Mouse (Mus musculus) olfactory bulb, adult 2 months (tissue): ENCODE measurements at regions not wholly inside any gene's neighbourhood (a gene's known extent, or its start where the extent isn't known, plus 50 kb on each side); places are given as distances from the start of the nearest gene placed in this dataset.

Experiments used
- H3K27ac ChIP-seq: fragments of 200-500 bp; 2 replicates; pipeline ENCODE4 v1.5.1; 2012; ENCODE audit warnings: low read depth, low read length; ENCODE audit not compliant: insufficient read depth
- H3K4me1 ChIP-seq: fragments of 200-500 bp; 2 replicates; pipeline ENCODE4 v1.6.1; 2012; ENCODE audit warnings: low read length; ENCODE audit not compliant: control insufficient read depth, insufficient read depth
- H3K4me3 ChIP-seq: fragments of 200-500 bp; 2 replicates; pipeline ENCODE4 v1.5.1; 2012; ENCODE audit warnings: mild to moderate bottlenecking, low read depth, low read length, moderate library complexity; ENCODE audit not compliant: insufficient read depth
- CTCF ChIP-seq: fragments of 200-500 bp; IDR thresholded peaks from 2 replicates; pipeline ENCODE4 v1.5.1; 2012; ENCODE audit warnings: low read depth, mild to moderate bottlenecking, low read length, moderate library complexity; ENCODE audit not compliant: insufficient read depth
- POLR2A ChIP-seq: fragments of 200-500 bp; IDR thresholded peaks from 2 replicates; pipeline ENCODE4 v1.6.1; 2012; ENCODE audit warnings: mild to moderate bottlenecking, low read depth, low read length, moderate library complexity; ENCODE audit not compliant: insufficient read depth
- WGBS: fragments of 180-500 bp; shearing (Covaris S2); methylation state at CpG from one replicate; pipeline ENCODE4 v1.1.7; 2018; 5-methylcytosine and 5-hydroxymethylcytosine counted together

DNA sequence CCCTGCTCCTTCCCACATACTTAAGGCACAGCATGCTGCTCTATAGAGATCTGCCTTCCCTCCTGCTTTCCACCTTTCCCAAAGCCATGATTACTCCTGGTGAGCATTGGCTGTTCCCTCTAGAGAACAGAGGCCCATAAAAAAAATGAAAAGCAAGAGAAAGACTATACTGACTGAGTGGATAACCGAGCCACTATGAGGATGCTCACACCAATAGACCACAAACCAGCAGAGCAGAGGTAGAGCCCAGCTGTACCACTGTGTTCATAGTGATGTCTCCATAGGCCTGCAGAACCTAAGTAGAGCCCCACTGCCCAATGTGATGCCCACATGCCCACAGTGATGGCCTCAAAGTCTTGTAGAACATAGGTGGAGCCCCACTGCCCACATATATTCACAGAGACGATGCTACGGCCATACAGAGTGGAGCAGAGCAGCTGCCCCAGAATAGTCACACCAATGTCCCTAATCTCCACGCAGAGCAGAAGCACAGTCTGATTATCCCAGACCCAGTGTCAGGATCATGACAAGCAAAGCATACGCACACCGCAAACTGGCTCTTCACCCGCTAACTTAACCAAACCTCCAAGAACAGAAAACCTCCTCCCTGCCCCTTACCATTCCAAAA, 174.8 kb upstream of the Nr4a3 start:
- Histone ChIP-seq H3K4me3 (no peak overlapping the region), H3K4me1 (no peaks in the 10 kb centered on the region), H3K27ac (no peak overlapping the region)
- WGBS = 92% methylated on average over 7 of the region's 7 CpGs
- TF ChIP-seq CTCF (no peak), POLR2A (no peak)

DNA sequence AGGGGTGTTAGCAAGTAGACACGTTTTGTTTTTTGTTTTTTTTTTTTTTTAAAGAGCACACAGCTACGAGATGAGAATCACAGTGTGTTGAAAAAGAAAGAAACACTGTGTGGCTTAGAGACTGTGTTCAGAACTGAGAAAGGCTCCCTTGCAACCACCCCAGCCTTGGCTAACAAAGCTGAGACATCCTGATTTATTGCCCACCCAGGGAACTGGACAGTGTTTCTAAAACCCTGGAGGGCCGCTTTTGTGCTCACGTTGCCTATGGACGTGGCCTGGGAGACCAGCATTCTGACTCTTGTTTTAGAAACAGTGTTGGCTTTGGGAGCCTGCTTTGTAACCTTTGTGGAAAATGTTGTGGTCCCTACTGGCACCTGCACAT, 174.3 kb upstream of the Nr4a3 start:
- H3K4me3 ChIP-seq = no peak overlapping the region
- H3K27ac ChIP-seq = no peak overlapping the region
- no peaks in the 10 kb centered on the region for H3K4me1 ChIP-seq
- 64% methylated on average over 5 of the region's 5 CpGs for WGBS
- TF ChIP-seq POLR2A (no peak), CTCF (no peak)

DNA sequence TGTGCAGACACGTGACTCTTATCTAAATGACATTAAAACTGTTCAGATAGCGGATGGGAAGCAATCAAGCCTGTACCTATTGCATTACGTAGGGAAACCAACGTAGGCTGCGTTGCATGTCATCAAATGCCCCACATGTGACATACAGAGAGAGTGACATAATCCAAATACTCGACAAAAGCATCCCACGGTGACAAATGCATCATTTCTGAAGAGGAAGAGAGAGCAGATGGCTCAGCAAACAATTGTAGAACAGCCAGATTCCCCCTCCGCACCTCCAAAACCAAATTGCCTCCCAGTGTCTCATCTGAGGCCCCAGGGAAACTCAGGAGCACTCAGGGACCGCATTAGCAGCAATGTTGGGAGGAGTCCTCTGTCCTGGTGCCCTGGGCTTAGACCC, 163.4 kb upstream of the Nr4a3 start:
- no peak overlapping the region for H3K27ac ChIP-seq
- no peak for TF ChIP-seq CTCF
- no peak for TF ChIP-seq POLR2A
- 78% methylated on average over 9 of the region's 9 CpGs for WGBS
- H3K4me1 ChIP-seq = no peaks in the 10 kb centered on the region
- H3K4me3 ChIP-seq = no peak overlapping the region

DNA sequence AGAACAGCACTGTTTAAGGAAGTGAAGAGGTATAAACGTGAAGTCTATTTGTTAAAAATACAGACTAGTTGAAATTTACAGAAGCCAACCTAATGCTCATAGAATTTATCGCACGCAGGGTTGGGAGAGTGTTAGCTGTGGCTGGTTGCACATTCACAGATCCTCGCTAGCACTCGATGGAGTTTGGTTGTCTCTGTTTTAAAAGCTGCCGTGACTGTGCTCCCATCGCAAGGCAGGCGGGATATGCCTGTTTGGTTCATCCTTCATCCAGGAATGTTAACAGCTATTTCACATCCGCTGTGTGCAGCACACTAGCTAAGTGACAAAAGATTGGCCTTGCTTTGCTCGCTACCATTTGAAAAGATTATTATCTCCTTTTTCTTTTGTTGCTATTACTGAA, 162.9 kb upstream of the Nr4a3 start:
- H3K4me1 ChIP-seq = no peaks in the 10 kb centered on the region
- no peak overlapping the region for H3K4me3 ChIP-seq
- 57% methylated on average over 10 of the region's 10 CpGs for WGBS
- TF ChIP-seq CTCF (no peak), POLR2A (no peak)
- H3K27ac ChIP-seq = no peak overlapping the region

DNA sequence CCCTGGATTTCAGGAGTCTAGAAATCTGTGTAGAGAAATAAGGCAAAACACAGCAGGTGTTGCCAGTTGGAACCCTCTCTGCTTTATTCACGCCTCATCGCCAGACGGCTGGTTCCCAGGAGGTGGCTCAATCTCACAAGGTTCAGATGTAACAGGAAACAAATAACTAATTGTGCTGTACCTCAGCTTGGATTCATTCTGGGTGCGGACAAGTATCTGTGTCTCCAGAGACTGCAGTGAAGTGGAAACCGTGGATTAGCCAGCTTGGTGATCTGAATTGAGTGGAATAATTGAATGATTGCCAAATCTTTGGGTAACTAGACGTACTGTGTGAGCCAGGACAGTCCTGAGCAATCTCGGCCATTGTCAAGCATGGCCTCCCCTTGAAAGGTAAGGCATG, 145.4 kb upstream of the Nr4a3 start:
- 41% methylated on average over 7 of the region's 7 CpGs for WGBS

DNA sequence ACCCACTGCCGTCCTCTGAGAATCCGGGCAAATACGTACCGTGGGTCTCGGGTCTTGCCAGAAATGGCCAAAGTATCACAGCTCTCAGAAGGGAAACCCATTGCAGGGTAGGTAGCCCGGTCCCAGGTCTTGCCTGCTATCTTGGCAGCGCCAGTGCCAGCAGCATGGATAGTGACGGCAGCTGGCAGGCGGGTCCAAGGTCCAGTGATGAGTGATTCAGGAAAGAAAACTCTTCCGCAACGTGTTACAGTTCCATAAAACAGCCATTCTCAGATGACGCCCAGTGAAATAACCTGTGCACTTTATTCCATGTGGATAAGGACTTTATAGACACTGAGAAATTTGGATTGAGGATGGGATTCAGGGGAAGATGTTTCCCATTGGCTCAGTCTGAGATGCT, 142.2 kb upstream of the Nr4a3 start:
- H3K4me3 ChIP-seq = no peak overlapping the region
- TF ChIP-seq POLR2A (no peak), CTCF (no peak)
- H3K27ac ChIP-seq = no peak overlapping the region
- no peaks in the 10 kb centered on the region for H3K4me1 ChIP-seq
- 96% methylated on average over 12 of the region's 12 CpGs for WGBS

More for the DNA sequence above, 145.4 kb upstream of the Nr4a3 start:
- Histone ChIP-seq H3K27ac (no peak overlapping the region), H3K4me3 (no peak overlapping the region), H3K4me1 (no peaks in the 10 kb centered on the region)
- no peak for TF ChIP-seq CTCF
- TF ChIP-seq POLR2A = no peak

DNA sequence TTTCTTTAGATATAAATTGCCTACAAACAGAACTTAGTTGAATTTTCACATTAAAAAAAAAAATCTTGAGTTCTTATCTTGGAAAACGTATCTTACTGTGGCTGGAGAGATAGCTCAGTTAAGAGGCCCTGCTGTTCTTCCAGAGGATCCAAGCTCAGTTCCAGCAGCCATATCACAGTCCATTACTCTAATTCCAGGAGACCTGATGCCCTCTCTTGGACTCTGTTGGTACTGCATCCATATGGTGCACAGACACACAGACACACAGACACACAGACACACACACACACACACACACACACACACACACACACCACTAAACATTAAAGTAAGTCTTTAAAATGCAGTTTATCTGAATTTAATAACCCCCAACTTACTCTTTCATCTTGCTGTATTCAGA, 132.7 kb upstream of the Nr4a3 start:
- H3K4me3 ChIP-seq = no peak overlapping the region
- H3K27ac ChIP-seq = no peak overlapping the region
- WGBS = 81% methylated on average over 1 of the region's 1 CpGs
- H3K4me1 ChIP-seq = no peaks in the 10 kb centered on the region
- TF ChIP-seq POLR2A (no peak), CTCF (no peak)

DNA sequence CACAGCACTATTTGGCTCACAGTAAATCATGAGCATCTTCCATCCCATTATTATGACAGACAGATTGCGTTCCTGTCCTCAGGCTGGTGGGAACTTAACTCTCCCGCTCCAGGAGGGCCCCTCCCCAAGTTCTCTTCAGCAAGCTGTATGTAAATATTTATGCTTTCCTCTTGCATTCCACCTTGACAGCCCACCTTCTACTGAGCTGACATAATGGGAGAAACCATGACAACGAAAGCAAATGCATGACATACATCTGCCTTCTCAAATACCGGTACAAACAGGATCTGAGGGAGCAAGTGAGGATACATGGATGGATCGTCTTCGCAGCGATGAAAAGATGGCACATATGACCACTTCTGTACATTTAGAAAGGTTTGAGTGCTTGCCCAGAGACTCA, 125.4 kb upstream of the Nr4a3 start:
- H3K4me1 ChIP-seq = no peaks in the 10 kb centered on the region
- 88% methylated on average over 7 of the region's 7 CpGs for WGBS
- no peak for TF ChIP-seq CTCF
- TF ChIP-seq POLR2A = no peak

DNA sequence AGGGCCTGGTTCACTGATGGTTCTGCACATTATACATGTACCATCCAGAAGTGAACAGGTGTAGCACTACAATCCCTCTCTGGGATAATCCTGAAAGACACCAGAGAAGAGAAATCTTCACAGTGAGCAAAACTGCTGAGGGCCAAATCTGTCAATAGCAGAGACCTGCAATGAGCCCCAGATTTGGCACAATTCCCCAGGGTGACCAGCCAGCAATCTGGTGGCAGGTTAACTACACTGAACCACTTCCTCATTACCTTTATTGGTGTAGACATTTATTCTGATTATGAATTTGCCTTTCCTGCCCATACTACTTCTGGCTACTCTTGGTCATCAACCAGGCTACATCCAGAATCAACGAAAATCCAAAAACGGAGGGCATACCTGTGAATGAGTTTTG, 113.5 kb upstream of the Nr4a3 start:
- Histone ChIP-seq H3K27ac (no peak overlapping the region), H3K4me1 (no peaks in the 10 kb centered on the region), H3K4me3 (no peak overlapping the region)
- no peak for TF ChIP-seq POLR2A
- TF ChIP-seq CTCF = no peak
- WGBS = 91% methylated on average over 2 of the region's 2 CpGs

More for the DNA sequence above, 125.4 kb upstream of the Nr4a3 start:
- Histone ChIP-seq H3K4me3 (no peak overlapping the region), H3K27ac (no peak overlapping the region)

DNA sequence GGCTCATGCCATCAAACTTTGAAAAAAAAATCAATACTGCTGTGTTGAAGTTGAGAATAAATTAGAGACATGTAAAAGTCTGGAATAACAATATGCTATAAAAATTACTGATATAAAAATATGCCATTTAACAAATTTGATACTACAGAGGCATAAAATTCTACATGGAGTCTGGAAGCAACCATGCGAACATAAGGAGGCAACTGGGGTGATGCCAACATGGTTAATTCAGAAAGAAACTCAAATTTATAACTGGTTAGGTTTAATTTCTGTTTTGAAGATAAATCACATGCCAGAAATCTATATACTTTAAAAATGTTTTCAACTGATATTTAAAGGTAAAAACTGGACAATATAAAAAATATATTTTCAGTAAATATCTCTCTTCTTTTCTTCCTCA, 111.4 kb upstream of the Nr4a3 start:
- TF ChIP-seq CTCF = no peak
- no peak for TF ChIP-seq POLR2A
- H3K27ac ChIP-seq = no peak overlapping the region
- no peak overlapping the region for H3K4me3 ChIP-seq
- no peaks in the 10 kb centered on the region for H3K4me1 ChIP-seq
- WGBS = 96% methylated on average over 1 of the region's 1 CpGs
